Mouse (Mus musculus) embryonic fibroblast, embryonic 13.5 days (primary cell): ENCODE measurements around the gene D8Ertd738e.

ENCODE experiments used
- CTCF ChIP-seq: IDR thresholded peaks from 2 replicates; pipeline ENCODE4 v1.5.1; 2011; ENCODE audit warnings: mild to moderate bottlenecking, control low read depth, low read length, moderate library complexity, borderline replicate concordance; ENCODE audit not compliant: insufficient read depth
- POLR2A ChIP-seq: IDR thresholded peaks from 2 replicates; pipeline ENCODE4 v1.6.1; 2011; ENCODE audit warnings: low read depth, mild to moderate bottlenecking, control low read depth, low read length, moderate library complexity

DNA sequence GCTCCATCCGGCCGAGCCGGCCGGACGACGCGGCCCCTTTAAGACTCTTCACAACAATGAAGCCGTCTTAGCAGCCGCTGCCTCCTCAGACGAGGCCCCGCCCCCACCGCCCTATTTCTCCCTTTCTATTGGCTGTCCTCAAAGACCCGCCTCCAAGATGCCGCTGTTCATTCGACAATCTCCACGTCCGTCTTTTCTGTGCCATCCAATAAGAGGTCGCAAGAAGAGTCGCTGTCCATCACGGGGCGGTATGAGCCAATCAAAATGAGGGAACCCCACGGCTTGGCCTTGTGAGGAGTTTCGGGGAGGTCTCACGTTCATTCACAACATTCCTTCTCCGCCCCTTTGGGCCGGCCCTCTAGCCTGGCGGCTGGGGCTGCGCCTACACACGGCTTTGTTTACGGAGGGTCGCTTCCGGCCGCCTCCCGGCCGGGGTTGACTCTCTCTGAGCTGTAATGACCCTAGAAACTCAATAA lies 12.5 kb downstream of the D8Ertd738e start, which contains the start of gene Zswim4:
- TF ChIP-seq CTCF (no peak), POLR2A (peak; percentile 63; the same call in 1 of the 2 replicates)
